Mouse (Mus musculus) kidney, postnatal 25 days (tissue): ENCODE results near the gene Slc22a15.

Source experiments
- DNase-seq, 2 experiments: peaks; one replicate each; pipeline ENCODE4 v3.0.0; 2021; ENCODE audit warnings: mixed read lengths in 2 of 2

Slc22a15 gene

GRCm38 (mm10) chr3:101923843-101924740 lies at the start of gene Slc22a15:
Gene Slc22a15 (minus strand): TSS chr3:101924453.
- peak; percentile 78 to 83 for DNase-seq

GRCm38 (mm10) chr3:101966825-101967558 lies 42.7 kb upstream of the Slc22a15 start:
- no peak for DNase-seq

- DNase-seq, result no peak
These were observed 40.1 kb upstream of the Slc22a15 start for GRCm38 (mm10) chr3:101964352-101964751.

- no peak for DNase-seq
These were observed 39.2 kb upstream of the Slc22a15 start for GRCm38 (mm10) chr3:101963501-101963900.

GRCm38 (mm10) chr3:101961146-101961835 lies 37.0 kb upstream of the Slc22a15 start:
- DNase-seq, result no peak

GRCm38 (mm10) chr3:101958047-101958446 lies 33.8 kb upstream of the Slc22a15 start:
- no peak for DNase-seq

- DNase-seq, result peak in 1 of 2 experiments; percentile 37
These were observed 29.3 kb upstream of the Slc22a15 start for GRCm38 (mm10) chr3:101953506-101953905.

GRCm38 (mm10) chr3:101952577-101952976 lies 28.3 kb upstream of the Slc22a15 start:
- DNase-seq, result no peak

GRCm38 (mm10) chr3:101948572-101948971 lies 24.3 kb upstream of the Slc22a15 start:
- peak in 1 of 2 experiments; percentile 46 for DNase-seq

- DNase-seq, result no peak
These were observed 23.0 kb upstream of the Slc22a15 start for GRCm38 (mm10) chr3:101947250-101947649.

- DNase-seq, result no peak
These were observed 21.0 kb upstream of the Slc22a15 start for GRCm38 (mm10) chr3:101945257-101945656.

- no peak for DNase-seq
These were observed 16.2 kb upstream of the Slc22a15 start for GRCm38 (mm10) chr3:101940418-101940817.

- DNase-seq, result no peak
These were observed 15.6 kb upstream of the Slc22a15 start for GRCm38 (mm10) chr3:101939865-101940264.

GRCm38 (mm10) chr3:101939152-101939551 lies 14.9 kb upstream of the Slc22a15 start:
- no peak for DNase-seq

- no peak for DNase-seq
These were observed 12.1 kb upstream of the Slc22a15 start for GRCm38 (mm10) chr3:101936369-101936768.

- no peak for DNase-seq
These were observed 9.6 kb upstream of the Slc22a15 start for GRCm38 (mm10) chr3:101933820-101934219.

GRCm38 (mm10) chr3:101929105-101929876 lies 5.0 kb upstream of the Slc22a15 start:
- no peak for DNase-seq

GRCm38 (mm10) chr3:101926636-101927035 lies 2.4 kb upstream of the Slc22a15 start:
- DNase-seq, result no peak

- DNase-seq, result peak in 1 of 2 experiments; percentile 7
These were observed 1.4 kb upstream of the Slc22a15 start for GRCm38 (mm10) chr3:101925663-101926062.

- DNase-seq, result no peak
These were observed 1.9 kb downstream of the Slc22a15 start for GRCm38 (mm10) chr3:101922366-101922765.

- DNase-seq, result no peak
These were observed 5.7 kb downstream of the Slc22a15 start for GRCm38 (mm10) chr3:101918526-101918925.

GRCm38 (mm10) chr3:101917665-101918064 lies 6.6 kb downstream of the Slc22a15 start:
- DNase-seq, result no peak
